Mouse (Mus musculus) E14TG2a.4 (cell line): ENCODE results near the gene Glp1r.

ENCODE experiments used
- H3K27me3 ChIP-seq: 2 replicates; pipeline ENCODE4 v1.6.1; 2014; ENCODE audit warnings: low read length, control low read depth; ENCODE audit not compliant: insufficient read depth
- H3K36me3 ChIP-seq: 2 replicates; pipeline ENCODE4 v1.6.1; 2014; ENCODE audit warnings: low read length, control low read depth; ENCODE audit not compliant: insufficient read depth
- H3K4me1 ChIP-seq: replicated peaks from 2 replicates; pipeline ENCODE4 v1.6.1; 2014; ENCODE audit warnings: low read depth, low read length, control low read depth
- H3K4me3 ChIP-seq: replicated peaks from 2 replicates; pipeline ENCODE4 v1.5.1; 2014; ENCODE audit warnings: mild to moderate bottlenecking, low read length
- H3K9me3 ChIP-seq: 2 replicates; pipeline ENCODE4 v1.6.1; 2014; ENCODE audit warnings: low read length, control low read depth
- CTCF ChIP-seq: conservative IDR thresholded peaks from 2 replicates; pipeline ENCODE4 v1.5.1; 2014; ENCODE audit warnings: low read length
- NANOG ChIP-seq: IDR thresholded peaks from 2 replicates; pipeline ENCODE4 v1.6.1; 2014; ENCODE audit warnings: borderline replicate concordance, low read length, mixed read lengths
- POU5F1 ChIP-seq: IDR thresholded peaks from 2 replicates; pipeline ENCODE4 v1.6.1; 2014; ENCODE audit warnings: low read length, borderline replicate concordance

Gene Glp1r

GRCm38 (mm10) chr17:30871040-30871439, 30.6 kb upstream of the Glp1r start:
- Histone ChIP-seq H3K27me3 (no peaks in the 10 kb centered on the region), H3K4me3 (no peak overlapping the region), H3K9me3 (peaks cover 9% of the 10 kb centered on the region; the same call in 1 of the 2 replicates), H3K4me1 (peaks cover 19% of the 10 kb centered on the region), H3K36me3 (peaks cover 53% of the 10 kb centered on the region)
- no peak for TF ChIP-seq POU5F1
- no peak for TF ChIP-seq NANOG
- no peak for TF ChIP-seq CTCF

- TF ChIP-seq CTCF (peak; percentile 98), NANOG (no peak), POU5F1 (no peak)
- peaks cover 9% of the 10 kb centered on the region; the same call in 1 of the 2 replicates for H3K9me3 ChIP-seq
- H3K27me3 ChIP-seq = no peaks in the 10 kb centered on the region
- H3K36me3 ChIP-seq = peaks cover 45% of the 10 kb centered on the region
- peaks cover 45% of the 10 kb centered on the region for H3K4me1 ChIP-seq
- peak overlapping the region; percentile 71 for H3K4me3 ChIP-seq
These were observed 27.3 kb upstream of the Glp1r start for GRCm38 (mm10) chr17:30874276-30874675.

GRCm38 (mm10) chr17:30877456-30877855, 24.2 kb upstream of the Glp1r start:
- Histone ChIP-seq H3K9me3 (peaks cover 9% of the 10 kb centered on the region; the same call in 1 of the 2 replicates), H3K36me3 (peaks cover 26% of the 10 kb centered on the region), H3K4me3 (peak overlapping the region; percentile 3; the same call in 1 of the 2 replicates), H3K4me1 (peaks cover 70% of the 10 kb centered on the region), H3K27me3 (no peaks in the 10 kb centered on the region)
- TF ChIP-seq NANOG (no peak), POU5F1 (no peak), CTCF (no peak)

- Histone ChIP-seq H3K9me3 (peaks cover 5% of the 10 kb centered on the region; the same call in 1 of the 2 replicates), H3K27me3 (no peaks in the 10 kb centered on the region), H3K4me1 (peaks cover 81% of the 10 kb centered on the region), H3K4me3 (peak overlapping the region; percentile 56), H3K36me3 (peaks cover 30% of the 10 kb centered on the region)
- TF ChIP-seq POU5F1 (no peak; the same call in 1 of the 2 replicates), CTCF (no peak), NANOG (peak; percentile 16; the same call in 1 of the 2 replicates)
These were observed 23.0 kb upstream of the Glp1r start for GRCm38 (mm10) chr17:30878626-30879025.

- H3K36me3 ChIP-seq = peaks cover 21% of the 10 kb centered on the region
- no peaks in the 10 kb centered on the region for H3K9me3 ChIP-seq
- peaks cover 78% of the 10 kb centered on the region for H3K4me1 ChIP-seq
- H3K27me3 ChIP-seq = no peaks in the 10 kb centered on the region
- H3K4me3 ChIP-seq = peak overlapping the region; percentile 73
- TF ChIP-seq CTCF = peak; percentile 67
- no peak for TF ChIP-seq NANOG
These were observed 21.2 kb upstream of the Glp1r start for GRCm38 (mm10) chr17:30880391-30880790.

- H3K4me1 ChIP-seq = peaks cover 78% of the 10 kb centered on the region
- H3K36me3 ChIP-seq = peaks cover 19% of the 10 kb centered on the region
- no peaks in the 10 kb centered on the region for H3K9me3 ChIP-seq
- TF ChIP-seq NANOG (no peak), CTCF (no peak), POU5F1 (no peak)
- H3K27me3 ChIP-seq = no peaks in the 10 kb centered on the region
- peak overlapping the region; percentile 73 for H3K4me3 ChIP-seq
These were observed 20.6 kb upstream of the Glp1r start for GRCm38 (mm10) chr17:30881001-30881400.

- H3K27me3 ChIP-seq = 0 out of 2 replicates have a peak, but pooled peaks cover under 1% of the 10 kb centered on the region
- H3K4me3 ChIP-seq = peak overlapping the region; percentile 17
- peaks cover 72% of the 10 kb centered on the region for H3K4me1 ChIP-seq
- peaks cover 11% of the 10 kb centered on the region for H3K36me3 ChIP-seq
- TF ChIP-seq CTCF (no peak), POU5F1 (no peak), NANOG (no peak)
- H3K9me3 ChIP-seq = peaks cover 3% of the 10 kb centered on the region; the same call in 1 of the 2 replicates
These were observed 19.4 kb upstream of the Glp1r start for GRCm38 (mm10) chr17:30882206-30882605.

GRCm38 (mm10) chr17:30883534-30883933, 18.1 kb upstream of the Glp1r start:
- peaks cover 3% of the 10 kb centered on the region; the same call in 1 of the 2 replicates for H3K9me3 ChIP-seq
- TF ChIP-seq POU5F1 = no peak
- no peak for TF ChIP-seq CTCF
- no peak for TF ChIP-seq NANOG

GRCm38 (mm10) chr17:30892086-30892485, 9.5 kb upstream of the Glp1r start:
- H3K4me1 ChIP-seq = peaks cover 37% of the 10 kb centered on the region
- H3K27me3 ChIP-seq = peaks cover 64% of the 10 kb centered on the region
- no peak overlapping the region for H3K4me3 ChIP-seq
- H3K9me3 ChIP-seq = no peaks in the 10 kb centered on the region
- no peaks in the 10 kb centered on the region for H3K36me3 ChIP-seq
- TF ChIP-seq POU5F1 = no peak
- TF ChIP-seq NANOG = no peak
- no peak; the same call in 1 of the 2 replicates for TF ChIP-seq CTCF

More at GRCm38 (mm10) chr17:30883534-30883933, 18.1 kb upstream of the Glp1r start:
- peaks cover 11% of the 10 kb centered on the region for H3K36me3 ChIP-seq
- peaks cover 12% of the 10 kb centered on the region for H3K27me3 ChIP-seq
- H3K4me3 ChIP-seq = no peak overlapping the region
- peaks cover 62% of the 10 kb centered on the region for H3K4me1 ChIP-seq
